Mouse (Mus musculus) midbrain, embryonic 10.5 days (tissue): ENCODE data around the gene Cd27. TPM values are rescaled to one million over a fixed set of nuclear protein-coding genes. Genes with fewer than 3 reads are reported as not detected.

Experiments used
- DNase-seq: peaks from one replicate; pipeline ENCODE4 v3.0.0-alpha.2; 2017; ENCODE audit warnings: low spot score
- H3K27ac ChIP-seq: fragments of 300-500 bp; sonication (generic); replicated peaks from 2 replicates; pipeline ENCODE4 v1.5.1; 2016; ENCODE audit warnings: mild to moderate bottlenecking
- H3K27me3 ChIP-seq: fragments of 300-500 bp; sonication (generic); 2 replicates; pipeline ENCODE4 v1.6.1; 2016; ENCODE audit warnings: low read depth, mild to moderate bottlenecking; ENCODE audit not compliant: poor library complexity, severe bottlenecking
- H3K36me3 ChIP-seq: fragments of 300-500 bp; sonication (generic); 2 replicates; pipeline ENCODE4 v1.6.1; 2016; ENCODE audit warnings: mild to moderate bottlenecking, moderate library complexity
- H3K4me1 ChIP-seq: fragments of 300-500 bp; sonication (generic); 2 replicates; pipeline ENCODE4 v1.6.1; 2016
- H3K4me3 ChIP-seq: fragments of 300-500 bp; sonication (generic); 2 replicates; pipeline ENCODE4 v1.5.1; 2016; ENCODE audit warnings: mild to moderate bottlenecking, moderate library complexity
- H3K9me3 ChIP-seq: fragments of 300-500 bp; sonication (generic); replicated peaks from 2 replicates; pipeline ENCODE4 v1.6.1; 2016; ENCODE audit warnings: mild to moderate bottlenecking
- WGBS: fragments of 180-500 bp; shearing (Covaris S2); methylation state at CpG from one replicate; pipeline ENCODE4 v1.1.7; 2016; 5-methylcytosine and 5-hydroxymethylcytosine counted together
- microRNA-seq: library from miRNA; unstranded; fragments of <30 nt; microRNA quantifications from one replicate; pipeline ENCODE4, GENCODE M21; 2017
- polyA plus RNA-seq: library from polyadenylated mRNA; unstranded; fragments of >200 nt; fragmentation: Nextera tagmentation; extraction: Ambion mirVana; gene quantifications from 2 replicates; pipeline ENCODE4 v1.2.1, GENCODE M21; 2016

Cd27 gene
- polyA plus RNA-seq, 1 experiment from 2014 or later = 2.2 TPM

GRCm38 (mm10) chr6:125195541-125196075 is 41.2 kb downstream of the Cd27 start:
- no peak for DNase-seq
- H3K9me3 ChIP-seq = no peaks in the 10 kb centered on the region
- 0 out of 2 replicates have a peak overlapping the region, but pooled peaks have one; percentile 5 for H3K4me3 ChIP-seq
- no peaks in the 10 kb centered on the region for H3K27me3 ChIP-seq
- peaks cover 40% of the 10 kb centered on the region for H3K4me1 ChIP-seq
- peaks cover 26% of the 10 kb centered on the region for H3K36me3 ChIP-seq
- H3K27ac ChIP-seq = peak overlapping the region; percentile 71
- 17% methylated on average over 1 of the region's 1 CpGs for WGBS

DNA sequence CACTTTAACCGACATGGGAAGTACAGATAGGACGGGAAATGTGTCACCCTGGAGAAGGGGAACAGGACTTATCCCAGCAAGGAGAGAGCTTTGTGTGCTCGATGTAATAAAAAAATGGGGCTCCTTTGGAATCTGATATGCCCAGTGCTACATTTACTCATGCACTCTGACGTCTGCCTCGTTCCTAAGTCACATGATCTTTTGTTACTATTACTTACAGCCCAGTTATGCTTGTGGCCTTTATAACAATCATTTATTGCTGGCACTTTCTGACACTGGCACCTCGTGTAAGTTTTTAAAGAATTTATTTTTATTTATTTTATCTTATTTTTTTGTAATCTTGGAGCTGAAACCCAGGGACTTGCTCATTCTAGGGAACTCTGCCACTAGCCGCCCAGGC is 43.4 kb downstream of the Cd27 start:
- Histone ChIP-seq H3K27me3 (no peaks in the 10 kb centered on the region), H3K4me1 (peaks cover 54% of the 10 kb centered on the region), H3K9me3 (no peaks in the 10 kb centered on the region), H3K27ac (no peak overlapping the region), H3K4me3 (0 out of 2 replicates have a peak overlapping the region, but pooled peaks have one; percentile 21), H3K36me3 (peaks cover 42% of the 10 kb centered on the region)
- no peak for DNase-seq
- 85% methylated on average over 7 of the region's 7 CpGs for WGBS

GRCm38 (mm10) chr6:125192841-125193240 is 44.0 kb downstream of the Cd27 start:
- 52% methylated on average over 5 of the region's 5 CpGs for WGBS
- no peaks in the 10 kb centered on the region for H3K9me3 ChIP-seq

GRCm38 (mm10) chr6:125192016-125192714 is 44.6 kb downstream of the Cd27 start:
- Histone ChIP-seq H3K27me3 (no peaks in the 10 kb centered on the region), H3K4me1 (peaks cover 50% of the 10 kb centered on the region), H3K27ac (peak overlapping the region; percentile 98), H3K9me3 (no peaks in the 10 kb centered on the region), H3K4me3 (peak overlapping the region; percentile 77), H3K36me3 (peaks cover 54% of the 10 kb centered on the region)
- DNase-seq = peak; percentile 94
- under 1% methylated on average over 34 of the region's 34 CpGs for WGBS

More at GRCm38 (mm10) chr6:125192841-125193240, 44.0 kb downstream of the Cd27 start:
- H3K36me3 ChIP-seq = peaks cover 48% of the 10 kb centered on the region
- H3K27ac ChIP-seq = peak overlapping the region; percentile 98
- peaks cover 54% of the 10 kb centered on the region for H3K4me1 ChIP-seq
- H3K4me3 ChIP-seq = peak overlapping the region; percentile 77
- no peak for DNase-seq
- H3K27me3 ChIP-seq = no peaks in the 10 kb centered on the region

GRCm38 (mm10) chr6:125191332-125192015 is 45.3 kb downstream of the Cd27 start, which contains the start of the genes Ncapd2 and Mrpl51:
TSS of gene Ncapd2 (minus strand) at chr6:125191701.
TSS of gene Mrpl51 (plus strand) at chr6:125191801.
- under 1% methylated on average over 54 of the region's 54 CpGs for WGBS
- H3K36me3 ChIP-seq = peaks cover 61% of the 10 kb centered on the region

DNA sequence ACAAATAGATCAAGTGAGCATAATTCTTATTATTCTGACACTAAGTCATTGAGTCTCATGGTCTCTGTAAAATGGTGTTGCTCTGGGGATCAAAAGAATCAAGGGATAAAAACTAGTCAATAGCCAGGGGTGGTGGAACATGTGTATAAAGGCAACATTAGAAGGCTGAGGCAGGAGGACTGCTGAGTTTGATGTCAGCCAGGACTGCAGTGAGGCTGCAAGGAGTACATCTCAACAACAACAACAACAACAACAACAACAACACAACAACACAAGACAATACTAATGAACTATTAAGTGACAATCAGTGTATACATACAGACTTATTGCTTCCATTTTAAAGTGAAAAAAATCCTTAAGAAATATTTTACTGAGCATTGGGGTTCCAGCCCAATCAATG is 46.0 kb downstream of the Cd27 start:
- H3K27ac ChIP-seq = peak overlapping the region; percentile 98
- peak overlapping the region; percentile 77 for H3K4me3 ChIP-seq
- no peaks in the 10 kb centered on the region for H3K9me3 ChIP-seq
- DNase-seq = no peak
- peaks cover 68% of the 10 kb centered on the region for H3K36me3 ChIP-seq
- no peaks in the 10 kb centered on the region for H3K27me3 ChIP-seq
- H3K4me1 ChIP-seq = peaks cover 36% of the 10 kb centered on the region

More at GRCm38 (mm10) chr6:125191332-125192015, 45.3 kb downstream of the Cd27 start, which contains the start of the genes Ncapd2 and Mrpl51:
- Histone ChIP-seq H3K27me3 (no peaks in the 10 kb centered on the region), H3K27ac (peak within 1 kb of the TSS; percentile 98), H3K4me3 (peak within 1 kb of the TSS; percentile 77), H3K9me3 (no peaks in the 10 kb centered on the region), H3K4me1 (peaks cover 43% of the 10 kb centered on the region)
- peak; percentile 99 for DNase-seq

DNA sequence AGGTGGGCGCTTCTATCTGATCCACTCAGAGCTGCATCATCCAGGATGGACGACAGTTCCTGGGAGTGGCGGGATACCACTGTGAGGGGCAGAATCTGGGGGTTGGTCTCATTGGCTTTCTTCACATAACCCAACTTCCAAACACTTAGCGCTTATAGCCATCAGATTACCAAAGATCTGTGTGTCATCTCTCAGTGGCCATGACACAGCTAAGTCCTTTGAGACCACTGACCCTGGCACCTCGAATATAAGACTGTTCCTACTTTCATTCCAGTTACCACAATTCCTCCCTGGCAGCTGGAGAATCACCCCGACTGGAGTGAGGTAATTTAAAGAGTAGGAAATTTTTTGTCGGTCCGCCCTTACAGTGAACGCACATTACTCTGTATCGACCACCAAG is 50.6 kb downstream of the Cd27 start:
- 93% methylated on average over 10 of the region's 10 CpGs for WGBS
- Histone ChIP-seq H3K4me3 (no peak overlapping the region), H3K36me3 (peaks cover 88% of the 10 kb centered on the region), H3K27ac (no peak overlapping the region), H3K9me3 (no peaks in the 10 kb centered on the region), H3K4me1 (peaks cover 14% of the 10 kb centered on the region), H3K27me3 (no peaks in the 10 kb centered on the region)
- no peak for DNase-seq

Small RNAs within 50 kb of the gene (microRNA-seq; reads per million reads assigned to microRNA genes)
- gene Mir3098 = 2.4 reads per million
- not detected for gene Mir8113

Other genes with a start within 250 kb of the Cd27 start
- gene Pianp, start 240.3 kb downstream of the Cd27 start, polyA plus RNA-seq = 0.81 and 2.1 TPM in 2 replicates
- 9.3 and 9.5 TPM in 2 replicates for gene Zfp384, start 227.9 kb downstream of the Cd27 start, polyA plus RNA-seq
- gene Ing4, start 197.2 kb downstream of the Cd27 start, polyA plus RNA-seq = 121 and 149 TPM in 2 replicates
- gene Acrbp, start 187.3 kb downstream of the Cd27 start, polyA plus RNA-seq = 10.1 and 14.2 TPM in 2 replicates
- gene Lpar5, start 169.1 kb downstream of the Cd27 start, polyA plus RNA-seq = 0.16 and 0.19 TPM in 2 replicates
- 90.7 and 103 TPM in 2 replicates for gene Chd4, start 141.0 kb downstream of the Cd27 start, polyA plus RNA-seq
- gene Nop2, start 105.1 kb downstream of the Cd27 start, polyA plus RNA-seq = 72.6 and 86.4 TPM in 2 replicates
- gene Iffo1, start 91.8 kb downstream of the Cd27 start, polyA plus RNA-seq = 12.7 and 15.1 TPM in 2 replicates
- 2,729 and 3,222 TPM in 2 replicates for gene Gapdh, start 70.5 kb downstream of the Cd27 start, polyA plus RNA-seq
- 236 and 246 TPM in 2 replicates for gene Ncapd2, start 45.3 kb downstream of the Cd27 start, polyA plus RNA-seq
- 211 and 231 TPM in 2 replicates for gene Mrpl51, start 45.2 kb downstream of the Cd27 start, polyA plus RNA-seq
- gene Vamp1, start 21.5 kb downstream of the Cd27 start, polyA plus RNA-seq = 4.2 and 5.1 TPM in 2 replicates
- gene Tapbpl, start 5.2 kb downstream of the Cd27 start, polyA plus RNA-seq = 1.5 and 2.0 TPM in 2 replicates
- 0.11 TPM in 1 of 2 replicates, not detected in the other for gene Tuba3a, start 49.0 kb upstream of the Cd27 start, polyA plus RNA-seq
- 21.2 and 23.5 TPM in 2 replicates for gene Ltbr, start 76.9 kb upstream of the Cd27 start, polyA plus RNA-seq
- gene Scnn1a, start 83.6 kb upstream of the Cd27 start, polyA plus RNA-seq = 0.25 and 0.48 TPM in 2 replicates
- 21.7 and 24.5 TPM in 2 replicates for gene Tnfrsf1a, start 112.4 kb upstream of the Cd27 start, polyA plus RNA-seq
- 0.12 and 0.15 TPM in 2 replicates for gene Plekhg6, start 143.8 kb upstream of the Cd27 start, polyA plus RNA-seq